Mouse (Mus musculus) heart, adult 2 months (tissue): ENCODE results near the gene Sulf2. TPM values are rescaled to one million over a fixed set of nuclear protein-coding genes. Genes with fewer than 3 reads are reported as not detected.

Experiments used
- DNase-seq, 2 experiments: peaks; one replicate each; pipeline ENCODE4 v3.0.0; 2021
- H3K27ac ChIP-seq: fragments of 200-600 bp; 2 replicates; pipeline ENCODE4 v1.8.1; 2022
- H3K27me3 ChIP-seq: fragments of 200-500 bp; 2 replicates; pipeline ENCODE4 v1.6.1; 2012; ENCODE audit warnings: mild to moderate bottlenecking, low read length, inconsistent platforms, mixed read lengths; ENCODE audit not compliant: control insufficient read depth, insufficient read depth
- H3K36me3 ChIP-seq: fragments of 200-500 bp; 2 replicates; pipeline ENCODE4 v1.6.1; 2012; ENCODE audit warnings: low read length, inconsistent platforms; ENCODE audit not compliant: control insufficient read depth, insufficient read depth
- H3K4me1 ChIP-seq: fragments of 200-500 bp; 2 replicates; pipeline ENCODE4 v1.6.1; 2011; ENCODE audit warnings: low read length; ENCODE audit not compliant: control insufficient read depth, insufficient read depth
- H3K4me3 ChIP-seq: fragments of 200-600 bp; 2 replicates; pipeline ENCODE4 v1.8.1; 2022
- H3K79me2 ChIP-seq: fragments of 200-500 bp; replicated peaks from 2 replicates; pipeline ENCODE4 v1.6.1; 2012; ENCODE audit warnings: mild to moderate bottlenecking, inconsistent platforms, low read length, moderate library complexity, mixed read lengths; ENCODE audit not compliant: control insufficient read depth, insufficient read depth
- H3K9ac ChIP-seq: fragments of 200-500 bp; 2 replicates; pipeline ENCODE4 v1.6.1; 2012; ENCODE audit warnings: low read depth, mild to moderate bottlenecking, control low read depth, inconsistent platforms, low read length, mixed read lengths
- CTCF ChIP-seq: fragments of 200-600 bp; IDR thresholded peaks from 2 replicates; pipeline ENCODE4 v1.8.1; 2022; ENCODE audit warnings: antibody characterized with exemption, mild to moderate bottlenecking, moderate library complexity
- EP300 ChIP-seq: fragments of 200-500 bp; IDR thresholded peaks from 2 replicates; pipeline ENCODE4 v1.6.1; 2011; ENCODE audit warnings: low read depth, low read length, control low read depth; ENCODE audit not compliant: insufficient read depth
- POLR2A ChIP-seq: fragments of 200-500 bp; IDR thresholded peaks from 2 replicates; pipeline ENCODE4 v1.6.1; 2011; ENCODE audit warnings: mild to moderate bottlenecking, low read depth, low read length, control low read depth; ENCODE audit not compliant: insufficient read depth
- WGBS: fragments of 180-500 bp; shearing (Covaris S2); methylation state at CpG from one replicate; pipeline ENCODE4 v1.1.7; 2018; 5-methylcytosine and 5-hydroxymethylcytosine counted together
- intact Hi-C: fragments of 180-260 bp; cut with DNase I; formaldehyde crosslinking; loops from one replicate; pipeline ENCODE4 v1.15.1; 2025
- polyA plus RNA-seq: library from polyadenylated mRNA; depleted of rRNA; stranded (reverse); fragments of >200 nt; gene quantifications from 2 replicates; pipeline ENCODE4 v1.2.3, GENCODE M21; 2012
- total RNA-seq, 2 experiments: library from RNA; stranded (reverse); gene quantifications; 2 replicates each; pipeline ENCODE4 v1.2.3; 2021

The Sulf2 gene
- total and polyA plus RNA-seq, 3 experiments: 38.5 to 51.0 (median 43.9) TPM

DNA sequence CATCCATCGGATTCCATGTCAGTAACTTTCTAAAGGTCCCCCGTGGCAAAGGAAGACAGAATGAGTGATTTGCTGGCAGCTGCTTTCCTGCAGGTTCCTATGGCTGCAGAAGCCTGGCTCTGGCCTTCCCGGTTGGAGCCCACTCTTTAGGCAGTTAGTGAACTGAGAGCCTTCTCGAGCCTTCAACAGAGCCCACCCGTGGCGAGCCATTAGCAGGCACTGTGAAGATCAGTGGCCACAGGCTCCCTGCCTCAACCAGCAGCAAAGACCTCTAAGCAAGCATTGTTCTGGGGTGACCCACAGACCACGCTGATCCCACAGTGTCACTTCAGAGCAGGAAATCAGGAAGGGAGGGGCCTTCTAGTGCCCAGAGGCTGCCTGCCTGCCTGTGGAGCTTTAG is 13.4 kb upstream of the Sulf2 start:
- Histone ChIP-seq H3K9ac (no peak overlapping the region), H3K4me1 (no peaks in the 10 kb centered on the region; the same call in 1 of the 2 replicates), H3K79me2 (no peaks in the 10 kb centered on the region), H3K4me3 (no peak overlapping the region), H3K36me3 (no peaks in the 10 kb centered on the region), H3K27me3 (no peaks in the 10 kb centered on the region), H3K27ac (no peak overlapping the region)
- WGBS: 78% methylated on average over 7 of the region's 7 CpGs
- DNase-seq: no peak
- intact Hi-C loops: no loop called here
- TF ChIP-seq EP300: no peak

DNA sequence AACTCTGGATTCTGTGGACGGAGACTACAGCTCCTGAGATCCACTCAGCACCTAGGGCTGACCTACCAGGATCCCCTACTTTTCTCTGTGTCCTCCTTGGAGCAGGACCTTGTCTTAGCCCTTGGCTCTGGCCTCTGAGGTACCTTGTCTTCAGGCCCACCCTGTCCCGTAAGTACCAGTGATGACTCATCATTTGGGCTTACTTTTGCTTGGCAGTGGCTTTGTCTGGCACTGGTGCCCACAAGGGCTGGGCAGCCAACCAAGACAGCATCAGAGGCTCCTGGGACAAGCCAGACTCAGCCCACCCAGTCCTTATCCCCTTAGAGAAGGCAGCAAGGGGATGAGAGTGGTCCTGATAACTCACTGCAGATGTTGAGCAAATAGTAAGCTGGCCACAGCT is 11.9 kb upstream of the Sulf2 start:
- DNase-seq: no peak
- Histone ChIP-seq H3K9ac (no peak overlapping the region), H3K36me3 (no peaks in the 10 kb centered on the region), H3K4me1 (no peaks in the 10 kb centered on the region; the same call in 1 of the 2 replicates), H3K27ac (no peak overlapping the region), H3K79me2 (no peaks in the 10 kb centered on the region), H3K4me3 (no peak overlapping the region), H3K27me3 (no peaks in the 10 kb centered on the region)
- 66% methylated on average over 2 of the region's 2 CpGs for WGBS
- intact Hi-C loops: no loop called here
- TF ChIP-seq CTCF (no peak), POLR2A (no peak)

DNA sequence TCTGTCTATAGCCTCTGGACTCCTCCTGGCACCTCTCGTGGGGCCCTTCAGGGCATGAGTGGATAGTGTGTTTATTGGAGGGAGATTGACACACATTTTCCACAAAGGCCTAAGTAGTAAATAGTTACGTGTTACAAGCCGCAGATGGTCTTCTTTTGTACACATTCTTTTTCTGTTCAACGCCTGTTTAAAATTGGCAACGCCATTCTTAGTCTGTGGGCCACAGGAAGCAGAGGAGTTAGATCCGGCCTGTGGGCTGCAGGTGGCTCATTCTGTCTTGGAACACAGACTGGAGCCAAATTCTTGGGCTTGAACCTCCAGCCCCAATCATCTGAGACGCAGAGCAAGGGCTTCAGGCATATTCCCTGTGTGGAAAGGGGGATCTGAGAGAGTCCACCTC is 9.9 kb upstream of the Sulf2 start:
- intact Hi-C loops: no loop called here
- no peaks in the 10 kb centered on the region for H3K36me3 ChIP-seq
- H3K4me3 ChIP-seq: no peak overlapping the region
- H3K79me2 ChIP-seq: no peaks in the 10 kb centered on the region
- H3K4me1 ChIP-seq: no peaks in the 10 kb centered on the region; the same call in 1 of the 2 replicates
- no peak overlapping the region for H3K9ac ChIP-seq
- WGBS: 58% methylated on average over 7 of the region's 7 CpGs
- H3K27ac ChIP-seq: no peak overlapping the region
- TF ChIP-seq POLR2A (no peak), EP300 (no peak), CTCF (no peak)
- no peaks in the 10 kb centered on the region for H3K27me3 ChIP-seq
- no peak for DNase-seq

DNA sequence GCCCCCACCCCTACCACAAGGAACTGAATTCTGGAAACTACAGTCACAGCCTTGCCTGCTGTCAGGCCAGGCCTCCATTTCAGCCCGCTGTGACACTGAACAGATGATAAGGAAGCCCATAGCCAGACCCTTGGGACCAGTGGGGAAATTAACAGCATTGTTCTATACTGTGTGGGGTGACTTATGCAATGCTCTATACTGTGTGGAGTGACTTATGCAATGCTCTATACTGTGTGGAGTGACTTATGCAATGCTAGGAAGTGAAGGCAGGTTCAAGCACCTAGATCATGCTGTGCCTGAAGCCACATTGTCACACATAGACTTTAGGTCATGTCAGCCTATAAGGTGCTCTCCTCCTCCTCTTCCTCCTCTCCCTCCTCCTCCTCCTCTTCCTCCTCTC is 9.1 kb upstream of the Sulf2 start:
- TF ChIP-seq EP300 (no peak), CTCF (no peak), POLR2A (no peak)
- H3K27ac ChIP-seq: no peak overlapping the region
- no peak overlapping the region for H3K4me3 ChIP-seq
- H3K36me3 ChIP-seq: no peaks in the 10 kb centered on the region
- DNase-seq: no peak
- no peaks in the 10 kb centered on the region for H3K27me3 ChIP-seq
- 93% methylated on average over 1 of the region's 1 CpGs for WGBS
- intact Hi-C loops: no loop called here
- H3K9ac ChIP-seq: no peak overlapping the region
- no peaks in the 10 kb centered on the region for H3K79me2 ChIP-seq
- H3K4me1 ChIP-seq: no peaks in the 10 kb centered on the region; the same call in 1 of the 2 replicates

DNA sequence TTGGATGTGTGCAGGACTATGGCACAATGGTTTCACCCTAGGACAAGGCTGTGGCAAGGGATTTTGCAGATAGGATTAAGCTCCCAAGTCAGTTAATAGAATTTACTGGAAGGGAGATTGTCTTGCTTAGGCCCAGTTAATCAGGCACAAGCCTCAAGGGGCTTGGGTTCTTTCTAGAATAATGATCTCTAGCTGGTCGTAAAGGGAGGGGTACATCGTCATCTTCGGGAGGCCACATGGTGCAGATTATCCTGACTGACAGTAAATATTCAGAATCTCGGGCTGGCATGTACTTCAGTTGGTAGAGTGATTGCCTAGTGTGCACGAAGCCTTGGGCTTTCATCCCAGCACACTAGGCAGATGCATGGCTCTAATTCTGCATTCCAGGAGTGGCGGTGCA is 8.5 kb upstream of the Sulf2 start:
- H3K79me2 ChIP-seq: no peaks in the 10 kb centered on the region
- no peaks in the 10 kb centered on the region for H3K27me3 ChIP-seq
- no peak overlapping the region for H3K27ac ChIP-seq
- intact Hi-C loops: no loop called here
- H3K4me1 ChIP-seq: no peaks in the 10 kb centered on the region; the same call in 1 of the 2 replicates
- H3K36me3 ChIP-seq: no peaks in the 10 kb centered on the region
- H3K4me3 ChIP-seq: no peak overlapping the region
- 85% methylated on average over 6 of the region's 6 CpGs for WGBS
- H3K9ac ChIP-seq: no peak overlapping the region
- DNase-seq: no peak
- TF ChIP-seq POLR2A (no peak), EP300 (no peak), CTCF (no peak)

DNA sequence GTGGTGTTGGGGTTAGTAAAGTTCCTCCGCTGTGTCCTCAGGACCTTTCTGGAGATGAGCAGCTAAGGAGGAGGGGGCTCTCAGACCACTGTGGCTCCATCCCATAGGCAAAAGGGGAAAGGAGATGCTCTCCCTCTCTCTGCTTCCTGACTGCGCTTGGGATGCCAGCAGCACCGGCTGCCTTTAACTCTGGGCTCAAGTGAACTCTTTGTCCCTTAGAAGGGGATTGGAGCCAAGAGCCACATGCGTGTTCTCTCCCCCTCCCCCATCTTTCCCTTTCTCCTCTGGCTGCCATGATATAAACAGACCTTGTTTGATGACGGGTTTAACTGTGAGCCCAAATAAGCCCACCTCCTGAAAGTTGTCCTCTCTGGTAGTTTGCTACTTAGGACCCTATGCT is 7.8 kb upstream of the Sulf2 start:
- Histone ChIP-seq H3K79me2 (no peaks in the 10 kb centered on the region), H3K27ac (no peak overlapping the region), H3K27me3 (no peaks in the 10 kb centered on the region), H3K4me3 (no peak overlapping the region), H3K4me1 (no peaks in the 10 kb centered on the region; the same call in 1 of the 2 replicates), H3K9ac (no peak overlapping the region), H3K36me3 (no peaks in the 10 kb centered on the region)
- DNase-seq: no peak
- TF ChIP-seq POLR2A (no peak), CTCF (no peak), EP300 (no peak)
- intact Hi-C loops: no loop called here
- 51% methylated on average over 5 of the region's 5 CpGs for WGBS
